Mouse (Mus musculus) duodenum, adult 2 months (tissue): ENCODE results near the gene Selenoh. TPM values are rescaled to one million over a fixed set of nuclear protein-coding genes. Genes with fewer than 3 reads are reported as not detected.

Source experiments
- polyA plus RNA-seq: library from polyadenylated mRNA; depleted of rRNA; stranded (reverse); fragments of >200 nt; gene quantifications from 2 replicates; pipeline ENCODE4 v1.2.3, GENCODE M21; 2012; ENCODE audit warnings: low replicate concordance; rRNA removed

The Selenoh gene
- polyA plus RNA-seq: 40.6 and 43.2 TPM in 2 replicates

DNA sequence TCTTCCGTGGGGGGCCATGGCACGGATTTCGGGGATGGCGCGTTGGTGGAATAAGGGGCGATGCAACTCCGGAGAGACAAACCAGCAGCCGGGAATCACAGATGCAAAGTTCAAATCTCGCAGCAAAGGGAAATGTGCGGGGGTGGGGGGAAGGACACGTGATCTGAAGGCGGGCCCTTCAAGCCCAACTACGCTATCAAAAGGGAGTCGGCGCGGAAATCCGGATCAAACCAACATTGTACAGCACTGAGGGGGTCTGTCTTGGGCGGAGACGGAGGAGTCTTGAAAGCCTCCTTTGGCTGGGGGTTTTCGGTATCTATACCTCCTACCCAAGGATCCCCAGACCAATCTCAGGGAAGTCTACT is at the start of gene Selenoh:
Gene Selenoh, minus strand, starts transcription at position 202 of the 365 bp plus-strand sequence.

DNA sequence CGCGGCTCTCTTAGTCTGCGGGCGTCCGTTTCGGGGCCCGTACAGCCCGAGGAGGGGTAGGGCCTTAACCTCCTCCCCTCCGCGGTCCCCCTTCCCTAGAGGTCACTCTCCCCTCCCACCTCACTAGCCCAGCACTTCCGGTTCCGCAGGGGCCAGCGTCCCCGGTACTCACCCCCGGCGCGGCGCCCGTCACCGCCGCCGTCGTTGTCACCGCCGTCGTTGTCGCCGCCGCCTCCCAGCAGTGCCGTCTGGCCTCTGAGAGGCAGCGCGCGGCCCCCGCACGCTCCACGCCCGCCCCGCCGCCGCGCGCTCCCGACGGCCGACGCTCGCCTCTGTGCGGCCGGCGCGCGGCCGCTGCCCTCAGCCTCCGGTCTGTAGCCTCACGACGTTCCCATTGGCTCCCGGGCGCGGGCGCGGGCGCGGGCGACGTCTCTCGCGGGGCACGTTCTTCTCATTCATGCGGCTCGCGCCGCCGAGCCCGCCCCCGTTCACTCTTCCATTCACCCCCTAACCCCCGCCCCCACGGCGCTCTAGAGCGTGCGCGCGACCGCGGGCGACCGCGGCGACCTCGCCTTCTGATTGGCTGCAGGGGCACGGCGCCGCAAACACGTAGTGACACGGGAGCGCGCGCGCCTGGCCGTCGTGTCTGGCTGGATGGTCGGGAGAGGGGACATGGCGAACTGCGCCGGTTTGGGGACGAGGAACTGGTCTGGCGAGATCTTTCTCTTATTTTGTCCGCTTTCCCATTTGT is 44.4 kb upstream of the Selenoh start, which contains the start of gene Zdhhc5:
Gene Zdhhc5, minus strand, starts transcription at position 370 of the 751 bp plus-strand sequence.

DNA sequence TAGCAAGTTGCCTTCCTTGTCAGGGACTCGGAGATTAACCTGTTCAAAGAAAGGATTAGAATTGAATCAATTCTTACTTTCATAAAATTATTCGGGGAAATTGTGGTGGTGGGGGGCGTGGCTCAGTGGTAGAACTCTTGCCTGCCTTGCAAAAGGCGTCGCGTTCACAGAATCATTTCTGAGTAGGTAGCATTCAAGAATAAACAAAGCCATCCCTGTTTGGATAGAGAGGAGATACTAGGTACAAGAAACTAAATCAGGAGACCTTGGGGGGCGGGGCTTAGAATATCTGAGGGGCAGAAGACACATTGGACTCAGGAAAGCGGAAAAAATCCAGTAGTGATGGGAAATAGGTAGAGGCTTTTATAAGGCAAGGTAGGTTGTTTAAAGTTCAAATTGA is 8.4 kb upstream of the Selenoh start, which contains the start of gene Tmx2:
Gene Tmx2, minus strand, starts transcription at position 125 of the 400 bp plus-strand sequence.

DNA sequence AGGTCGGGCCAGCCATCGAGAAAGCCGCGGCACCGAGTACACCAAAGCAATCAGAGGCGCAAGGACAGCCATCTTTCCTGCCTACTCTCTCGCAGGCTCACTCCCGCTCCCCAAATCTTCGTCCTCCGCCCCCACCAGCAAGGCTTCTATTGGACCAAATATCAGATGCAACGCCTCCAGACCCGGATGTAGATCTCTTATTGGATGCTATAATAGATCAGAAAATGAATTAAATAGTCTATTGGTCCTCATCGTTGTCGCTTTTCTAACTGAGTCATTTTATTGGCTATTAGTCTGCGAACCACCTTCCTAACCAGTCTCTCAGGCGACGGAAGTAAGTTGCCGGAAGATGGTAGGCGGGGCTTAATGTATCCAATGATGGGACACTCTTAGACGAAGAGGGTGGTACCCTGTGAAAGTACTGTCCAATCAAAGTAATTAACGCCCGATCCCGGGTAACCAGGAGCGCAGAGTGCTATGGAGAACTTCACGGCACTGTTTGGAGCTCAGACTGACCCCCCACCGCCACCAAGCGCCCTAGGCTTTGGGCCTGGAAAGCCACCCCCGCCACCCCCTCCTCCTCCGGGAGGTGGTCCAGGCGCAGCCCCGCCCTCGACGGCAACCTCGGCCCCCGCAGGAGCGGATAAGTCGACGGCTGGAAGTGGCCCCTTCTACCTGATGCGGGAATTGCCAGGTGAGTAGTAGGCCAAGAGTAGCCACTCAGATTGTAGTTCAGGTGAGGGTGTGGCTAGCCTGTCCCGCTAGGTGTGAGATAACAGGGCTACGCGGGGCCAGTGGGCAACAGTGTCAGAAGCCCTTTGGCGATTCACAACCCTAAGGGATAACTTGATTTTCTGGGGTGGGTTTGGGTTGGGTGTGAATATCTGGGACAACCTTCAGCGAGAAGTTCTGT is 7.7 kb upstream of the Selenoh start, which contains the start of the genes Gm28635 and Med19:
Gene Gm28635, minus strand, starts transcription at position 74 of the 913 bp plus-strand sequence.
Gene Med19, plus strand, starts transcription at position 435 of the 913 bp plus-strand sequence.

DNA sequence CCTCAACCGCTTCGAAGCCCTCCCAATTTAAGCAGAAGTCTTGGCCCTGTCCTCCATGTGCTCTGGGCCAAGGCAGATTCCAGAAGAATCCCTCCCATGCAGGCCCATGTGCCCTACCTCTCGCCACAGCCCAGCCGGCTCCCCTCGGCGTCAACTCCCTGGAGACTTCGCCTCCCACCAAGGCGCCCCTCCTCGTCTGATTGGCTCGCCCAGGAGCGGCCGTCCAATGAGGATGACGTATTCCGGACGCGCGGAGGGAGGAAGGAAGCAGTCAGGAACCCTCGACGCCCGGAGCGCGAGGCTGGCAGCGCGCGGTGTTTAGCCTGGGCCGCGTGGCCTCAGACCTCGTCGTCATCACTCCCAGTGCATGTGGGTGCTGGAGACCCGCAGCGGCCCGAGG is 11.8 kb downstream of the Selenoh start, which contains the start of gene Btbd18:
Gene Btbd18, plus strand, starts transcription at position 274 of the 400 bp plus-strand sequence.

DNA sequence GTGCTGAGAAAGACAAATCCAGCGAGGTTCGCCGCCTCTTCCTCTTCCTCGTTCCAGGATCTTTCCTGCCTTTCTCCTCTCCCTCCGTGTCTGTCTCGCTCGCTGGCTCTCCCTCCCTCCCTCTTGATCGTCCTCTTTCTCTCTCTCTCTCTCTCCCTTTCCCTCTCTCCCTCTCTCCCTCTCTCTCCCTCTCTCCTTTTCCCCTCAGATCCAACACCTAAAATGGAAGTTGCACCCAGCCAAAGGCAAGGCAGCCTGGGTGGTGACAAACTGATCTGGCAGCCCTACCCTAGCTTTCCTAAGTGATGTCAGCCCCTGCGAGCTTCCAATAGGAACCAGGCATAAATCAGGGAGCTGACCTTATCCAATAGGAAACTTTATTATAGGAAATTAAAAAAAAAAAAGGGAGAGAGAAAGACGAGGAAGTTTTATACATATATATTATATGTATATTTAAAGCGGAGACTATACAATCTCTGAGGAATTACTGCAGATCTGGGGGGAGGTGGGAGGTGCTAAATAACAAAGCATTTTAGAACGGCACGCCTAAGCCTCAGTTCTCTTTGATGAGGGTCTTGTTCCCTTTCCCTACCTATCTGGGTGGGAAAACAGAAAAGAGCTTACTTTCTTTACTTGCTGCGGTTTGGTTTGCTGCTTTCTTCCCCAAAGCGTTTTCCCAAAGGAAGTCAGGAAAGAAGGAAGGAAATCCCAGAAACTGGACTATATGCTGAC is 19.9 kb downstream of the Selenoh start, which contains the start of gene Ctnnd1:
Gene Ctnnd1, minus strand, starts transcription at position 302 of the 732 bp plus-strand sequence.

Other genes starting within 250 kb of the Selenoh start
- 0.23 and 2.4 TPM in 2 replicates for gene Calcrl, start 245.4 kb downstream of the Selenoh start, polyA plus RNA-seq
- gene Tfpi, start 194.0 kb downstream of the Selenoh start, polyA plus RNA-seq: 0.21 and 0.54 TPM in 2 replicates
- 27.3 and 34.7 TPM in 2 replicates for gene Ctnnd1, start 20.0 kb downstream of the Selenoh start, polyA plus RNA-seq
- not detected in 2 replicates for gene Btbd18, start 11.7 kb downstream of the Selenoh start, polyA plus RNA-seq
- not detected in 2 replicates for gene Gm28635, start 7.3 kb upstream of the Selenoh start, polyA plus RNA-seq
- gene Med19, start 7.6 kb upstream of the Selenoh start, polyA plus RNA-seq: 3.8 and 7.3 TPM in 2 replicates
- gene Tmx2, start 8.4 kb upstream of the Selenoh start, polyA plus RNA-seq: 18.5 and 60.4 TPM in 2 replicates
- gene Zdhhc5, start 44.4 kb upstream of the Selenoh start, polyA plus RNA-seq: 31.5 and 33.1 TPM in 2 replicates
- gene Clp1, start 56.6 kb upstream of the Selenoh start, polyA plus RNA-seq: 4.8 and 8.4 TPM in 2 replicates
- gene Ypel4, start 63.3 kb upstream of the Selenoh start, polyA plus RNA-seq: 1.3 and 2.3 TPM in 2 replicates
- gene Gm19426, start 72.9 kb upstream of the Selenoh start, polyA plus RNA-seq: not detected in 2 replicates
- 91.3 and 98.4 TPM in 2 replicates for gene Serping1, start 104.7 kb upstream of the Selenoh start, polyA plus RNA-seq
- gene Ube2l6, start 128.1 kb upstream of the Selenoh start, polyA plus RNA-seq: 29.3 and 114 TPM in 2 replicates
- not detected in 2 replicates for gene Smtnl1, start 151.9 kb upstream of the Selenoh start, polyA plus RNA-seq
- gene Timm10, start 156.2 kb upstream of the Selenoh start, polyA plus RNA-seq: 19.8 and 23.5 TPM in 2 replicates
- 1.8 and 3.4 TPM in 2 replicates for gene Slc43a1, start 168.1 kb upstream of the Selenoh start, polyA plus RNA-seq
- gene Rtn4rl2, start 215.9 kb upstream of the Selenoh start, polyA plus RNA-seq: 4.3 and 17.8 TPM in 2 replicates